ENCODE assay signal across 10 mouse cellular contexts in the genomic region with DNA sequence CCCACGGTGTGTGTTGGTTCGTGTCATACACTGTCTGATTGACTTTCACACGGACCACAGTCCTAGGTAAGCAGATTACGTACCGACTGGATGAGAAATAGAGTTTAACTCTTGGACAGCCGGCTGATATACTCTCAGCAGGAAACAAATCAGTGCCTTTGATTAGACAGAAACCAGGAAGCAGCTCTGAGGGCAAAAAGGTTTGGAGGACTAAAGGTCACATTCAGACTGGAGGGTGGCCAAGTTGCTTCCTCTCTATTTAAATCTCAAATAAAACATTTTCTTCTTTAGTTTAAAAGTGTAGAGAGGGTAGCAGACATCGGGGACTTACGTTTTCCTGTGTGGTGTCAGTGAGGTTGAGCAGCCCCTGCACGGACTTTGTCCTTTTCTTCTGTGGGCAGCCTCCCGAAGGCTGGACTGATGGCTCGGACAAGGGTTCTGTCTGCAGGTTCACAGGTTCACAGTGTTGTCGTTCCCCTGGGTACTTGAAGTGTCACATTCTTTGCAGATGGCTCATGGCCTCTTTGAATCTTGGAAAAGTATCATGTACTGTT.
DNase-seq lines count a peak whose midpoint lies in the region; ATAC-seq and TF ChIP-seq lines count a peak whose summit lies in the region.
"Had no signal": no experiment of that assay in that cellular context is flagged by ENCODE, and none has a peak within 500 bp of the region (broad histone marks: within the 10 kb centered on the region; RNA-seq: fewer than 3 reads in every experiment).

No protein-coding gene starts in this region.

- peak; percentile 22 for DNase-seq in adrenal gland, postnatal 10 days
- no peak for DNase-seq in adrenal gland, postnatal 4 days (ENCODE audit: low spot score in 2 of 2)
- no peak for DNase-seq in limb, embryonic 10.5 days (ENCODE audit: low spot score)
- DNase-seq in liver, postnatal 0 days = peak; percentile 21
- DNase-seq in urinary bladder, postnatal 36 days (ENCODE audit: low spot score in 2 of 2) = no peak
- no peak for DNase-seq in left cerebral cortex, postnatal 36 days (ENCODE audit: low spot score in 2 of 2)
- DNase-seq: cerebellum, adult 2 months had no signal

- intact Hi-C loops in left cerebral cortex, postnatal 36 days (cut with DNase I) = no loop called here

- no peak for ATAC-seq in limb, embryonic 15.5 days (ENCODE audit: insufficient number of reproducible peaks, low FRiP score, low TSS enrichment, low read depth)
- ATAC-seq in intestine, postnatal 0 days = peak; percentile 79
- peak; percentile 69 for ATAC-seq in liver, postnatal 0 days

- H3K9ac ChIP-seq in limb, embryonic 15.5 days = no peak overlapping the region
- no peak overlapping the region for H3K9ac ChIP-seq in intestine, postnatal 0 days (ENCODE audit: low read depth, low read length)
- no peak overlapping the region for H3K9ac ChIP-seq in liver, postnatal 0 days (replicated peaks)
- H3K9ac ChIP-seq: midbrain, embryonic 15.5 days had no signal

- TF ChIP-seq CTCF in intestine, postnatal 0 days (IDR thresholded peaks at IDR 0.05; ENCODE audit: low read depth) = no peak
- no peak for TF ChIP-seq CTCF in liver, postnatal 0 days (IDR thresholded peaks at IDR 0.05; ENCODE audit: low read depth)

- H3K4me3 ChIP-seq in limb, embryonic 15.5 days = no peak overlapping the region
- no peak overlapping the region for H3K4me3 ChIP-seq in limb, embryonic 10.5 days
- H3K4me3 ChIP-seq in intestine, postnatal 0 days (ENCODE audit: low read depth, low read length) = no peak overlapping the region
- H3K4me3 ChIP-seq in liver, postnatal 0 days (ENCODE audit: low read depth, low read length) = no peak overlapping the region
- H3K4me3 ChIP-seq: midbrain, embryonic 15.5 days had no signal

- H3K9me3 ChIP-seq in limb, embryonic 15.5 days = no peaks in the 10 kb centered on the region
- H3K9me3 ChIP-seq in limb, embryonic 10.5 days (replicated peaks) = no peaks in the 10 kb centered on the region
- H3K9me3 ChIP-seq in intestine, postnatal 0 days (ENCODE audit: control insufficient read depth) = no peaks in the 10 kb centered on the region
- H3K9me3 ChIP-seq in liver, postnatal 0 days (ENCODE audit: low read length) = no peaks in the 10 kb centered on the region
- H3K9me3 ChIP-seq: midbrain, embryonic 15.5 days had no signal

- no peak overlapping the region for H3K4me2 ChIP-seq in limb, embryonic 15.5 days
- peak overlapping the region; percentile 32 for H3K4me2 ChIP-seq in intestine, postnatal 0 days (replicated peaks; ENCODE audit: low read depth)
- peak overlapping the region; percentile 13; the same call in 1 of the 2 replicates for H3K4me2 ChIP-seq in liver, postnatal 0 days (ENCODE audit: low read depth, low read length)
- H3K4me2 ChIP-seq: midbrain, embryonic 15.5 days had no signal

- peak overlapping the region; percentile 44; the same call in 1 of the 2 replicates for H3K27ac ChIP-seq in limb, embryonic 15.5 days
- H3K27ac ChIP-seq in limb, embryonic 10.5 days = no peak overlapping the region
- H3K27ac ChIP-seq in intestine, postnatal 0 days (ENCODE audit: low read depth, low read length) = peak overlapping the region; percentile 75
- peak overlapping the region; percentile 86 for H3K27ac ChIP-seq in liver, postnatal 0 days (ENCODE audit: low read depth)
- H3K27ac ChIP-seq: midbrain, embryonic 15.5 days had no signal

- no peaks in the 10 kb centered on the region for H3K27me3 ChIP-seq in limb, embryonic 15.5 days
- H3K27me3 ChIP-seq in limb, embryonic 10.5 days (ENCODE audit: low read depth, poor library complexity, severe bottlenecking) = no peaks in the 10 kb centered on the region
- H3K27me3 ChIP-seq in intestine, postnatal 0 days (replicated peaks; ENCODE audit: control insufficient read depth, insufficient read depth, low read length) = no peaks in the 10 kb centered on the region
- H3K27me3 ChIP-seq in liver, postnatal 0 days (ENCODE audit: insufficient read depth, low read length) = no peaks in the 10 kb centered on the region
- H3K27me3 ChIP-seq: midbrain, embryonic 15.5 days had no signal

- no peak for TF ChIP-seq EP300 in liver, postnatal 0 days (IDR thresholded peaks at IDR 0.05; ENCODE audit: low read depth)

- H3K36me3 ChIP-seq in limb, embryonic 15.5 days = peaks cover 35% of the 10 kb centered on the region
- peaks cover 77% of the 10 kb centered on the region for H3K36me3 ChIP-seq in limb, embryonic 10.5 days
- H3K36me3 ChIP-seq in intestine, postnatal 0 days (ENCODE audit: control insufficient read depth, insufficient read depth) = peaks cover 18% of the 10 kb centered on the region; the same call in 1 of the 2 replicates
- peaks cover 11% of the 10 kb centered on the region for H3K36me3 ChIP-seq in liver, postnatal 0 days (replicated peaks; ENCODE audit: insufficient read depth, low read length)

- 0 out of 2 replicates have a peak, but pooled peaks cover 10% of the 10 kb centered on the region for H3K4me1 ChIP-seq in limb, embryonic 15.5 days
- peaks cover 9% of the 10 kb centered on the region for H3K4me1 ChIP-seq in limb, embryonic 10.5 days
- 0 out of 2 replicates have a peak, but pooled peaks cover 2% of the 10 kb centered on the region for H3K4me1 ChIP-seq in intestine, postnatal 0 days (replicated peaks; ENCODE audit: control insufficient read depth, insufficient read depth, low read length)
- peaks cover 7% of the 10 kb centered on the region; the same call in 1 of the 2 replicates for H3K4me1 ChIP-seq in liver, postnatal 0 days (ENCODE audit: insufficient read depth)

- WGBS in limb, embryonic 15.5 days = 58% methylated on average over 12 of the region's 12 CpGs
- WGBS in limb, embryonic 10.5 days = 72% methylated on average over 12 of the region's 12 CpGs
- WGBS in intestine, postnatal 0 days = 18% methylated on average over 12 of the region's 12 CpGs
- 43% methylated on average over 12 of the region's 12 CpGs for WGBS in liver, postnatal 0 days (ENCODE audit: insufficient replicate concordance)

Comparison
In these comparisons a context has a peak if more than half of its experiments do, and no peak if none do; other contexts are left out.
1. DNase-seq: peak in adrenal gland, postnatal 10 days (single experiment) and liver, postnatal 0 days (single experiment); none in adrenal gland, postnatal 4 days (0 of 2), limb, embryonic 10.5 days (single experiment), urinary bladder, postnatal 36 days (0 of 2) and left cerebral cortex, postnatal 36 days (0 of 2).